Mouse (Mus musculus) hindbrain, embryonic 11.5 days (tissue): ENCODE measurements around the gene Spag9. TPM values are rescaled to one million over a fixed set of nuclear protein-coding genes. Genes with fewer than 3 reads are reported as not detected.
"Not testable (repeated sequence)": the region's sequence is repeated elsewhere in the genome, so short reads cannot be mapped to it uniquely, and the experiment has no call there.

Source experiments
- ATAC-seq: fragments of 200-750 bp; cut with Nextera tagmentation; 2 replicates; pipeline ENCODE4 v1.8.0; 2017; ENCODE audit warnings: mild to moderate bottlenecking, moderate TSS enrichment, moderate library complexity; ENCODE audit not compliant: low FRiP score
- DNase-seq: peaks from one replicate; pipeline ENCODE4 v3.0.0-alpha.2; 2015; ENCODE audit warnings: low spot score
- H3K27ac ChIP-seq: fragments of 300-500 bp; sonication (generic); 2 replicates; pipeline ENCODE4 v1.5.1; 2014; ENCODE audit warnings: mild to moderate bottlenecking, low read depth, low read length
- H3K27me3 ChIP-seq: fragments of 300-500 bp; sonication (generic); 2 replicates; pipeline ENCODE4 v1.6.1; 2014; ENCODE audit warnings: mild to moderate bottlenecking, low read length, moderate library complexity, mixed read lengths; ENCODE audit not compliant: control insufficient read depth, insufficient read depth
- H3K36me3 ChIP-seq: fragments of 300-500 bp; sonication (generic); 2 replicates; pipeline ENCODE4 v1.6.1; 2014; ENCODE audit warnings: mild to moderate bottlenecking, low read length, moderate library complexity, mixed read lengths; ENCODE audit not compliant: control insufficient read depth, insufficient read depth
- H3K4me1 ChIP-seq: fragments of 300-500 bp; sonication (generic); replicated peaks from 2 replicates; pipeline ENCODE4 v1.6.1; 2014; ENCODE audit warnings: low read length, mixed read lengths; ENCODE audit not compliant: control insufficient read depth, insufficient read depth
- H3K4me2 ChIP-seq: fragments of 300-500 bp; sonication (generic); replicated peaks from 2 replicates; pipeline ENCODE4 v1.6.1; 2014; ENCODE audit warnings: mild to moderate bottlenecking, low read depth, low read length
- H3K4me3 ChIP-seq: fragments of 300-500 bp; sonication (generic); 2 replicates; pipeline ENCODE4 v1.5.1; 2014; ENCODE audit warnings: low read depth, low read length
- H3K9ac ChIP-seq: fragments of 300-500 bp; sonication (generic); 2 replicates; pipeline ENCODE4 v1.6.1; 2014; ENCODE audit warnings: low read depth, low read length
- H3K9me3 ChIP-seq: fragments of 300-500 bp; sonication (generic); 2 replicates; pipeline ENCODE4 v1.6.1; 2016; ENCODE audit warnings: low read length; ENCODE audit not compliant: control insufficient read depth
- WGBS: fragments of 180-500 bp; shearing (Covaris S2); extraction: QIAGEN DNeasy Blood & Tissue Kit; methylation state at CpG from one replicate; pipeline ENCODE4 v1.1.7; 2014; 5-methylcytosine and 5-hydroxymethylcytosine counted together
- polyA plus RNA-seq: library from polyadenylated mRNA; unstranded; fragments of >200 nt; fragmentation: Nextera tagmentation; extraction: Ambion mirVana; gene quantifications from 2 replicates; pipeline ENCODE4 v1.2.1, GENCODE M21; 2014

Spag9 gene
- polyA plus RNA-seq, 1 experiment from 2014 or later: 107 TPM

- Histone ChIP-seq H3K9me3 (no peaks in the 10 kb centered on the region), H3K4me3 (no peak overlapping the region), H3K27ac (no peak overlapping the region), H3K4me2 (no peak overlapping the region), H3K9ac (no peak overlapping the region), H3K27me3 (no peaks in the 10 kb centered on the region), H3K4me1 (no peaks in the 10 kb centered on the region), H3K36me3 (no peaks in the 10 kb centered on the region)
- WGBS: 85% methylated on average over 4 of the region's 4 CpGs
- no peak for DNase-seq
- no peak for ATAC-seq
Observed at GRCm38 (mm10) chr11:94032084-94032483, 36.2 kb downstream of the Spag9 start.

- H3K9ac ChIP-seq: no peak overlapping the region
- H3K36me3 ChIP-seq: no peaks in the 10 kb centered on the region
- no peaks in the 10 kb centered on the region for H3K9me3 ChIP-seq
- no peak overlapping the region for H3K4me2 ChIP-seq
- WGBS: 85% methylated on average over 2 of the region's 2 CpGs
- no peak overlapping the region for H3K27ac ChIP-seq
- ATAC-seq (no peak), DNase-seq (no peak)
- no peaks in the 10 kb centered on the region for H3K27me3 ChIP-seq
- no peaks in the 10 kb centered on the region for H3K4me1 ChIP-seq
- H3K4me3 ChIP-seq: no peak overlapping the region
Observed at GRCm38 (mm10) chr11:94032971-94033370, 37.1 kb downstream of the Spag9 start.

- no peak overlapping the region for H3K9ac ChIP-seq
- no peak overlapping the region for H3K27ac ChIP-seq
- no peaks in the 10 kb centered on the region for H3K9me3 ChIP-seq
- H3K4me3 ChIP-seq: no peak overlapping the region
- ATAC-seq: no peak
- no peak overlapping the region for H3K4me2 ChIP-seq
- no peaks in the 10 kb centered on the region for H3K36me3 ChIP-seq
- WGBS: 42% methylated on average over 2 of the region's 2 CpGs
- no peaks in the 10 kb centered on the region for H3K4me1 ChIP-seq
- DNase-seq: peak; percentile 62
- no peaks in the 10 kb centered on the region for H3K27me3 ChIP-seq
Observed at GRCm38 (mm10) chr11:94035974-94036373, 40.1 kb downstream of the Spag9 start.

GRCm38 (mm10) chr11:94041475-94041874 is 45.6 kb downstream of the Spag9 start:
- 0 out of 2 replicates have a peak overlapping the region, but pooled peaks have one; percentile 7 for H3K27ac ChIP-seq
- DNase-seq (no peak), ATAC-seq (no peak)
- no peak overlapping the region for H3K4me2 ChIP-seq
- H3K36me3 ChIP-seq: no peaks in the 10 kb centered on the region
- 92% methylated on average over 1 of the region's 1 CpGs for WGBS
- no peak overlapping the region for H3K4me3 ChIP-seq
- no peaks in the 10 kb centered on the region for H3K27me3 ChIP-seq
- H3K9me3 ChIP-seq: no peaks in the 10 kb centered on the region
- H3K4me1 ChIP-seq: no peaks in the 10 kb centered on the region
- no peak overlapping the region for H3K9ac ChIP-seq

GRCm38 (mm10) chr11:94042301-94042700 is 46.4 kb downstream of the Spag9 start:
- not testable (repeated sequence) for H3K9me3 ChIP-seq, DNase-seq, H3K4me2 ChIP-seq, H3K4me3 ChIP-seq, H3K4me1 ChIP-seq, H3K27ac ChIP-seq, H3K27me3 ChIP-seq, H3K9ac ChIP-seq, ATAC-seq, H3K36me3 ChIP-seq
- 50% methylated on average over 1 of the region's 1 CpGs for WGBS

- DNase-seq: peak; percentile 96
- ATAC-seq: peak; percentile 98
- peak overlapping the region; percentile 98 for H3K27ac ChIP-seq
- H3K9me3 ChIP-seq: no peaks in the 10 kb centered on the region
- whole genome bisulfite sequencing: 3% methylated on average over 22 of the region's 22 CpGs
- peaks cover 6% of the 10 kb centered on the region; the same call in 1 of the 2 replicates for H3K36me3 ChIP-seq
- no peaks in the 10 kb centered on the region for H3K27me3 ChIP-seq
- no peaks in the 10 kb centered on the region for H3K4me1 ChIP-seq
- H3K4me3 ChIP-seq: peak overlapping the region; percentile 66
- peak overlapping the region; percentile 52 for H3K4me2 ChIP-seq
- H3K9ac ChIP-seq: peak overlapping the region; percentile 82
Observed at GRCm38 (mm10) chr11:94043998-94044985, 48.4 kb downstream of the Spag9 start.

GRCm38 (mm10) chr11:94045016-94045415 is 49.1 kb downstream of the Spag9 start:
- no peaks in the 10 kb centered on the region for H3K27me3 ChIP-seq
- no peaks in the 10 kb centered on the region for H3K9me3 ChIP-seq
- 6% methylated on average over 4 of the region's 4 CpGs for WGBS
- peak overlapping the region; percentile 98 for H3K27ac ChIP-seq
- ATAC-seq: peak; percentile 73
- H3K4me1 ChIP-seq: no peaks in the 10 kb centered on the region
- H3K36me3 ChIP-seq: peaks cover 6% of the 10 kb centered on the region; the same call in 1 of the 2 replicates
- H3K9ac ChIP-seq: peak overlapping the region; percentile 49; the same call in 1 of the 2 replicates
- DNase-seq: peak; percentile 76
- peak overlapping the region; percentile 66 for H3K4me3 ChIP-seq
- 0 out of 2 replicates have a peak overlapping the region, but pooled peaks have one; percentile 21 for H3K4me2 ChIP-seq

GRCm38 (mm10) chr11:94047288-94047687 is 51.4 kb downstream of the Spag9 start:
- peak overlapping the region; percentile 17; the same call in 1 of the 2 replicates for H3K4me2 ChIP-seq
- peak overlapping the region; percentile 66 for H3K4me3 ChIP-seq
- DNase-seq (no peak), ATAC-seq (no peak)
- peaks cover 8% of the 10 kb centered on the region for H3K36me3 ChIP-seq
- no peak overlapping the region for H3K27ac ChIP-seq
- no peaks in the 10 kb centered on the region for H3K9me3 ChIP-seq
- H3K9ac ChIP-seq: no peak overlapping the region
- 57% methylated on average over 2 of the region's 2 CpGs for WGBS
- no peaks in the 10 kb centered on the region for H3K4me1 ChIP-seq
- no peaks in the 10 kb centered on the region for H3K27me3 ChIP-seq
